Mouse (Mus musculus) embryonic facial prominence, embryonic 11.5 days (tissue): Measurements from ENCODE around the gene Osm. TPM values are rescaled to one million over a fixed set of nuclear protein-coding genes. Genes with fewer than 3 reads are reported as not detected.
A peak's percentile ranks its signal among the peaks of the same experiment; 100 is the strongest.

Source experiments
- ATAC-seq: fragments of 200-750 bp; cut with Nextera tagmentation; replicated peaks from 2 replicates; pipeline ENCODE4 v1.8.0; 2017; ENCODE audit warnings: low read depth; ENCODE audit not compliant: insufficient number of reproducible peaks, low FRiP score, low TSS enrichment
- DNase-seq: peaks from one replicate; pipeline ENCODE4 v3.0.0-alpha.2; 2015; ENCODE audit warnings: low spot score
- H3K27ac ChIP-seq: fragments of 300-500 bp; sonication (generic); replicated peaks from 2 replicates; pipeline ENCODE4 v1.5.1; 2014; ENCODE audit warnings: mild to moderate bottlenecking, low read depth, low read length, control low read depth
- H3K27me3 ChIP-seq: fragments of 300-500 bp; sonication (generic); 2 replicates; pipeline ENCODE4 v1.6.1; 2014; ENCODE audit warnings: mild to moderate bottlenecking, low read length, moderate library complexity, mixed read lengths; ENCODE audit not compliant: control insufficient read depth, insufficient read depth
- H3K36me3 ChIP-seq: fragments of 300-500 bp; sonication (generic); replicated peaks from 2 replicates; pipeline ENCODE4 v1.6.1; 2014; ENCODE audit warnings: low read depth, mild to moderate bottlenecking, low read length, moderate library complexity, mixed read lengths; ENCODE audit not compliant: control insufficient read depth, insufficient read depth
- H3K4me1 ChIP-seq: fragments of 300-500 bp; sonication (generic); 2 replicates; pipeline ENCODE4 v1.6.1; 2014; ENCODE audit warnings: low read length, mixed read lengths; ENCODE audit not compliant: control insufficient read depth, insufficient read depth
- H3K4me2 ChIP-seq: fragments of 300-500 bp; sonication (generic); 2 replicates; pipeline ENCODE4 v1.6.1; 2014; ENCODE audit warnings: low read depth, mild to moderate bottlenecking, control low read depth, low read length, moderate library complexity
- H3K4me3 ChIP-seq: fragments of 300-500 bp; sonication (generic); 2 replicates; pipeline ENCODE4 v1.5.1; 2014; ENCODE audit warnings: low read depth, low read length, control low read depth
- H3K9ac ChIP-seq: fragments of 300-500 bp; sonication (generic); replicated peaks from 2 replicates; pipeline ENCODE4 v1.6.1; 2014; ENCODE audit warnings: mild to moderate bottlenecking, control low read depth, low read length
- H3K9me3 ChIP-seq: fragments of 300-500 bp; sonication (generic); replicated peaks from 2 replicates; pipeline ENCODE4 v1.6.1; 2016; ENCODE audit warnings: mild to moderate bottlenecking, low read length, inconsistent platforms, mixed read lengths; ENCODE audit not compliant: control insufficient read depth
- WGBS: fragments of 180-500 bp; shearing (Covaris S2); extraction: QIAGEN DNeasy Blood & Tissue Kit; methylation state at CpG from one replicate; pipeline ENCODE4 v1.1.7; 2014; 5-methylcytosine and 5-hydroxymethylcytosine counted together
- polyA plus RNA-seq: library from polyadenylated mRNA; unstranded; fragments of >200 nt; fragmentation: Nextera tagmentation; extraction: Ambion mirVana; gene quantifications from 2 replicates; pipeline ENCODE4 v1.2.1, GENCODE M21; 2014

Gene Osm
- polyA plus RNA-seq, 1 experiment from 2014 or later: not detected

DNA sequence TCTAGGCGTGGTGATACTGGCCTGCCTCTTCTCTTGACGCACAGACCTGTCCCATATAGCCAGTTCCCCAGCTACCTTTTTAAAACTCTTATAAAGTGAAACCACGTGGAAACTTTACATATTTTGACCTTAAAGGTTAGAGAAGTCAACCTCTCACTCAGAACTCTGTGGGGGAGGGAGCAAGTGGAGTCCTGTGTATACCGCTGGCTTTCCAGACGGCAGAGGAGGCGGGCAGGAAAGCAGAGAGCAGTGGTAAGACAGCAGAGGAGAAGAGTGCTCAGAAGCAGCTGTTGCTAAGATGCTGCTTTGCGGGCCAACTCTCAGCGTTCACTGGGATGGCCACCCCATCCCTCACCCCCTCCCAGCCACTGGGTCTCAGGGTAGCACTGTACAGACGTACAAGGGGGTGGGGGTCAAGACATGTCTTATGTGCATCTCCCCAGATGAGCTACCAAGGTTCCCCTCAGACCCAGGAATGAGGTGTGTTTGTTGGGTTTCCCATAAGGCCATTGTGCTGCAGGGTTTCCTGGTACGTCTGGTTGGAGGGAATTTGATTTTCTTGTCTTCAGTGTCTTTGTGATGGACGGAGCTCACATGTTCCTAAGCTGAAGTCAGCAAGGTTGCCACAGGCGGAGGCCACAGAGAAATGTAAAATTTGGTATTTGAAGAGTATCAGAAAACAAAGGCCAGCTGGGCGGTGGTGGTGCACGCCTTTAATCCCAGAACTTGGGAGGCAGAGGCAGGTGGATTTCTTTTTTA is 11.2 kb downstream of the Osm start:
- no peak overlapping the region for H3K4me3 ChIP-seq
- 68% methylated on average over 14 of the region's 14 CpGs for WGBS
- H3K27ac ChIP-seq: no peak overlapping the region
- H3K9me3 ChIP-seq: no peaks in the 10 kb centered on the region
- no peak for DNase-seq
- ATAC-seq: no peak
- H3K27me3 ChIP-seq: no peaks in the 10 kb centered on the region
- H3K36me3 ChIP-seq: no peaks in the 10 kb centered on the region
- H3K4me2 ChIP-seq: no peak overlapping the region
- H3K4me1 ChIP-seq: no peaks in the 10 kb centered on the region; the same call in 1 of the 2 replicates
- H3K9ac ChIP-seq: no peak overlapping the region

DNA sequence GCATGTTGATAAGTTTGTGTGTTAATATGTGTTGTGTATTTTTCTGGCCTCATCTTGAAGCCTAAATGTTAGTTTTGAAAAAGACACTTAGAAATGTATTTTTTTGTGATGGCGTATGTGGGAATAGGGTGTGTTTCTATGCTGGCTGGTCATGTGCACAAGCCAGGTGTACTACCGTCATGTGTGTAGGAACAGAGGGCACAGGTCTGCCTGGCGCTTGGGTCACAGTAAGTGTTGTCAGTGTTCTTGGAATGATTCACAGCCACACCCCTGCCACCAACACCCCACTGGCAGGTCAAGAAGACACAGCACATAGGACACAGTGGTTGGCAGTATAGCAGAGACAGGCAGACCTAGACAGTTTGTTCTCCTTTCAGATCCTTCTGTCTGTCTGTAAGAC is 12.9 kb downstream of the Osm start:
- H3K4me1 ChIP-seq: no peaks in the 10 kb centered on the region; the same call in 1 of the 2 replicates
- H3K4me2 ChIP-seq: no peak overlapping the region
- no peak overlapping the region for H3K9ac ChIP-seq
- H3K9me3 ChIP-seq: no peaks in the 10 kb centered on the region
- H3K27ac ChIP-seq: no peak overlapping the region
- no peak overlapping the region for H3K4me3 ChIP-seq
- WGBS: 94% methylated on average over 3 of the region's 3 CpGs
- no peak for ATAC-seq
- H3K27me3 ChIP-seq: no peaks in the 10 kb centered on the region
- no peaks in the 10 kb centered on the region for H3K36me3 ChIP-seq
- no peak for DNase-seq

DNA sequence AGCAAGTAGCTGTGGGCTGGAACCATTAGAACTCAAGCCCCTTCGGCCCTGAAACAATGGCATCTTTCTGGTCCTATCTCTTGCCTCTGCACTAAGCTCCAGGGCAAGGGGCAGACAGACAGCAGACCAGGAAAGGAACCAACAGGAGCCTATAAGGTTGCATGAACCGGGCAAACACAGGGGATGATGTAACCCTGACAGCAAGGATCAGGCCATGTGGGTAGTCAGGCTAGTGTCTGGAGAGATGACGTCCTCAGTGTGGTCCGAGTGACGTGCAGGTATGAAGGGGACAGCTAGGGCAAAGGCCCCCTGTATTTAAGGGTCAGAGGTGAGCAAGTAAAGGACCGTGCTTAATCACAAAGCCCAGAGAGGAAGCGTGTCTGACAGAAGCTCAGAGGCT is 14.1 kb downstream of the Osm start:
- WGBS: 62% methylated on average over 7 of the region's 7 CpGs
- ATAC-seq (no peak), DNase-seq (no peak)
- no peak overlapping the region for H3K27ac ChIP-seq
- H3K9ac ChIP-seq: no peak overlapping the region
- H3K27me3 ChIP-seq: no peaks in the 10 kb centered on the region
- H3K9me3 ChIP-seq: no peaks in the 10 kb centered on the region
- H3K36me3 ChIP-seq: no peaks in the 10 kb centered on the region
- H3K4me1 ChIP-seq: no peaks in the 10 kb centered on the region; the same call in 1 of the 2 replicates
- no peak overlapping the region for H3K4me3 ChIP-seq
- H3K4me2 ChIP-seq: no peak overlapping the region

GRCm38 (mm10) chr11:4251376-4251775 is 15.2 kb downstream of the Osm start:
- DNase-seq: no peak
- H3K27ac ChIP-seq: no peak overlapping the region
- H3K9me3 ChIP-seq: no peaks in the 10 kb centered on the region
- no peaks in the 10 kb centered on the region; the same call in 1 of the 2 replicates for H3K4me1 ChIP-seq
- no peak overlapping the region; the same call in 1 of the 2 replicates for H3K4me2 ChIP-seq
- H3K4me3 ChIP-seq: no peak overlapping the region
- WGBS: 73% methylated on average over 3 of the region's 3 CpGs
- H3K27me3 ChIP-seq: no peaks in the 10 kb centered on the region
- H3K36me3 ChIP-seq: no peaks in the 10 kb centered on the region
- no peak overlapping the region for H3K9ac ChIP-seq
- ATAC-seq: no peak

DNA sequence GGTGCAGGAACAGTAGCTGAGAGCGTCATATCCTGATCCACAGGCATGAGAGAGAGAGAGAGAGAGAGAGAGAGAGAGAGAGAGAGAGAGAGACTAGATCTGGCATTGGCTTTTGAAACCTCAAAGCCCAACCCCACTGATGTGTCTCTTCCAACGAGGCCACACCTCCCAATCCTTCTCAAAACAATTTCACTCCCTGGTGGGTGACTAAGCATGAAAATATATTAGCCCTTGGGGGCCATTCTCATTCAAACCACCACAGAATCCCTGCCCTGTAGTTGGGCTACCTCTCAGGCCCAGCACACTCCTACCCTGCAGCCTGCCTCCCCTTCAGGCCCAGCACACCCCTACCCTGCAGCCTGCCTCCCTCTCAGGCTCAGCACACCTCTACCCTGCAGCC is 16.7 kb downstream of the Osm start:
- Histone ChIP-seq H3K9me3 (no peaks in the 10 kb centered on the region), H3K36me3 (no peaks in the 10 kb centered on the region), H3K4me1 (no peaks in the 10 kb centered on the region), H3K9ac (no peak overlapping the region), H3K4me2 (no peak overlapping the region), H3K27ac (no peak overlapping the region), H3K4me3 (no peak overlapping the region), H3K27me3 (no peaks in the 10 kb centered on the region)
- ATAC-seq (no peak), DNase-seq (no peak)
- WGBS: 68% methylated on average over 2 of the region's 2 CpGs

DNA sequence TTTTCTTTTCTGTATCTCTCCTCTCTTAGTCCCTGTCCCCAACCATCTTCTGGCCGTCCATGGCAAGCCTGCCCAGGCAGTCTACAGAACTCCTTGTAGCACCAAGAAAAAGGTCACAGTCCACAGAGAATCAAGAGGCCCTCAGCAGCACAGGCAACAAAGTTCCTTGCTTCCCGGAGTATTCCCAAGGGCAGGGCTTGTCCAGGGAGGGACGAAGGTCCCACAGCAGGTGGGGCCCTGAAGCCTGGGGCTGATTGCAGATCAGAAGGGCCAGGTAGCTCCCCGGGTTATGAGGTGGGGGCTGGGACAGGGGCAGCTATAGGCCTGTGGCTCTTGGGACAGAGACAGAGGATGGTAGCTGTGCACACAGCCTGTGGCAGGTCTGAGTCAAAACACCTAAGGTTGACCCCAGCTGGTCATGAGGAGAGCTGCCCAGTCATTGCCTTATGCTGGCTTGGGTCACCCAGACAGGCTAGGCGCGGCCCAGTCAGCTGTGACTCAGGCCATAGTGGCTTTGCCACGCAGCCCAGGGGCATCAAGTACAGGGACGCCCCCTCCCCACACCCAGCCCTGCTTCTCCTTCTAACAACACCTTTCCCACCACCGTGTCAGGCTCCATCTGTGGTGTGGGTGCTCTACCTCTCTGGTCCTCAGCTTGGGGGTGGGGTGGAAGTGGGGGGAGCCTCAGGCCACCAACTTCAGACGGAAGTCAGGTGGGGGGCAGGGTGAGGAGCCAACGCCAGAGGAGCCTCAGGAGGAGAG is 20.8 kb downstream of the Osm start, which contains the start of gene Lif:
Gene Lif, plus strand, starts transcription at position 712 of the 762 bp plus-strand sequence.
- H3K9ac ChIP-seq: no peak within 1 kb of the TSS
- 63% methylated on average over 11 of the region's 11 CpGs for WGBS
- H3K4me1 ChIP-seq: no peaks in the 10 kb centered on the region
- no peaks in the 10 kb centered on the region for H3K27me3 ChIP-seq
- DNase-seq (no peak), ATAC-seq (0 out of 2 replicates have a peak, but pooled peaks have one; percentile 27)
- H3K27ac ChIP-seq: no peak within 1 kb of the TSS
- no peak within 1 kb of the TSS for H3K4me2 ChIP-seq
- no peaks in the 10 kb centered on the region for H3K9me3 ChIP-seq
- no peaks in the 10 kb centered on the region for H3K36me3 ChIP-seq
- no peak within 1 kb of the TSS for H3K4me3 ChIP-seq

DNA sequence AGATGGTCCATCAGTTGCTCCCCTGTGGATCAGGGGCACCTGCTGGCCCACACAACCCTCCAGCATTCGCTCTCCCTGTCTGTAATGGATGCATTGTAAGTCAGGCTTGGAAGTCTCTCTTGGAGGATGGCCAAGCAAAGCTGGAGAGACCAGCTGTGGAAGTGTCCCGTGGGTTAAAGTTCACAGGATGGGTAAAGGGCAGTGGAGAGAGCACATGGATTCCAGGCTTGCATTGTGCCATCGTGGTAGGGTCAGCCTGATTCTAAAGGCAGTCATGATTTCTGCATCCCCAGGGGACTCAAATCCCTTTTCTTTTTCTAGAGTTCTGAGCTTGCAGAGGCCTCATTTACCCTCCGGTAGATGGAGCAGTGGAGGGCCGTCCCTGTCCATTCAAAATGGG is 21.5 kb downstream of the Osm start:
- no peak for DNase-seq
- 64% methylated on average over 5 of the region's 5 CpGs for WGBS
- Histone ChIP-seq H3K27ac (no peak overlapping the region), H3K9me3 (no peaks in the 10 kb centered on the region), H3K9ac (no peak overlapping the region), H3K36me3 (no peaks in the 10 kb centered on the region), H3K4me3 (no peak overlapping the region), H3K4me1 (no peaks in the 10 kb centered on the region), H3K27me3 (no peaks in the 10 kb centered on the region), H3K4me2 (no peak overlapping the region)
- ATAC-seq: no peak

DNA sequence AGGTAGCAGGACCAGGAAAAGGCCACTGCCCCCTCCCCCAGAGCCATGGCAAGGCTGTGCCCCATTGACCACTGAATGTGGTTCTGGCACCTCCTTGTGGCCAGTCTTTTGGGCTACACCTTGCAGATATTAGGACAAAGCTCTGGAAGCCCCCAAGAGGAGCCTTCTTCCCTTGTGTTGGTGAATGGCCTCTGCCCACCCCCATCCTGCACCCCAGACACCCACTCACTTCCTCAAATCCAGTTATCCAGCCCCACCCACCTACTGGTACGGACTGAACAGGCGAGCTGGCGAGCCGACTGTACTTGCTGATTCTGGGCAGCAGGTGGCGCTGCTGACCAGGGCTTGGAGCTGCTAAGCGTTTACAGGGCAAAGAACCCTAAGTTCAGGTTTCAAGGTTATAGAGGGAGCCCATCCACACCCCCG is 22.4 kb downstream of the Osm start:
- ATAC-seq: no peak; the same call in 1 of the 2 replicates
- 0% methylated on average over 7 of the region's 7 CpGs for WGBS
- H3K4me3 ChIP-seq: no peak overlapping the region

More for the DNA sequence above, 22.4 kb downstream of the Osm start:
- H3K4me2 ChIP-seq: no peak overlapping the region
- H3K9ac ChIP-seq: no peak overlapping the region
- no peaks in the 10 kb centered on the region for H3K4me1 ChIP-seq
- H3K27ac ChIP-seq: no peak overlapping the region
- H3K9me3 ChIP-seq: no peaks in the 10 kb centered on the region
- peak; percentile 87 for DNase-seq
- H3K36me3 ChIP-seq: no peaks in the 10 kb centered on the region
- no peaks in the 10 kb centered on the region for H3K27me3 ChIP-seq
